Mouse (Mus musculus) thymus, adult 18-20 months (tissue): ENCODE measurements around the gene Pank2.
"Not testable (repeated sequence)": the region's sequence is repeated elsewhere in the genome, so short reads cannot be mapped to it uniquely, and the experiment has no call there.

Experiments
- DNase-seq, 2 experiments: peaks; one replicate each; pipeline ENCODE4 v3.0.0; 2022; ENCODE audit warnings: mixed read lengths in 2 of 2

Pank2 gene

DNA sequence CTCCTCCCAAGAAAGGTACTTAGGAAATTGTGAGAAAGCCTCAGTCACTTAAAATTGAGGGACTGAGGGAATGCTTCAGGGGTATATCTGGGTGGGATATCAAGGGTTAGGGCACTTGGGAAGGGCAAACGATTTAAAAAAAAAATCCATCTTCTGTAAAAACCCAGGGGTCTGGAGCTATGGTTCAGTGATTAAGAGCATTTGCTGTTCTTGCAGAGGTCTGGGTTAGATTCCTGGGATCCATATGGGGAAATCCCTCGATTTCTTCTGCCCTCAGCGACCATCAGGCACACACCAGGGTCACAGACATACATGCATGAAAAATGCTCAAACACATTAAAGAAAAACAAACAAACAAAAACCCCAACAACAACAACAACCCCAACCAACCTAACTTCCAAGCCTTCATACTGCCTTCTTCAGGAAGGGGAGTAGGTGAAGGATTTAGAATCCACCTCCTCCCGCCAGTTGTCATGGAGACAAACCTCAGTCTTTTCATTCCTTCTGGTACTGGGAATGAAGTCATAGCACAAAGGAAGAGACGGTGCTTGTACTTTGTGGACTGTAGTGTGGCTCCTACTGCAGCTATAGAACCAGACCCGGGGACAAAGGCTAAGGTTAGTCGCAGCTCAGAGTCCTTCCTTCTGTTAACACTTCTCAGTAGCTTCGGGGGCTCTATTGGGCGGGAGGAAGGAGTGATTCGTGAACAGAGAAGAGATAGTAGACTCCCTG lies 648 bp upstream of the Pank2 start:
- no peak for DNase-seq

DNA sequence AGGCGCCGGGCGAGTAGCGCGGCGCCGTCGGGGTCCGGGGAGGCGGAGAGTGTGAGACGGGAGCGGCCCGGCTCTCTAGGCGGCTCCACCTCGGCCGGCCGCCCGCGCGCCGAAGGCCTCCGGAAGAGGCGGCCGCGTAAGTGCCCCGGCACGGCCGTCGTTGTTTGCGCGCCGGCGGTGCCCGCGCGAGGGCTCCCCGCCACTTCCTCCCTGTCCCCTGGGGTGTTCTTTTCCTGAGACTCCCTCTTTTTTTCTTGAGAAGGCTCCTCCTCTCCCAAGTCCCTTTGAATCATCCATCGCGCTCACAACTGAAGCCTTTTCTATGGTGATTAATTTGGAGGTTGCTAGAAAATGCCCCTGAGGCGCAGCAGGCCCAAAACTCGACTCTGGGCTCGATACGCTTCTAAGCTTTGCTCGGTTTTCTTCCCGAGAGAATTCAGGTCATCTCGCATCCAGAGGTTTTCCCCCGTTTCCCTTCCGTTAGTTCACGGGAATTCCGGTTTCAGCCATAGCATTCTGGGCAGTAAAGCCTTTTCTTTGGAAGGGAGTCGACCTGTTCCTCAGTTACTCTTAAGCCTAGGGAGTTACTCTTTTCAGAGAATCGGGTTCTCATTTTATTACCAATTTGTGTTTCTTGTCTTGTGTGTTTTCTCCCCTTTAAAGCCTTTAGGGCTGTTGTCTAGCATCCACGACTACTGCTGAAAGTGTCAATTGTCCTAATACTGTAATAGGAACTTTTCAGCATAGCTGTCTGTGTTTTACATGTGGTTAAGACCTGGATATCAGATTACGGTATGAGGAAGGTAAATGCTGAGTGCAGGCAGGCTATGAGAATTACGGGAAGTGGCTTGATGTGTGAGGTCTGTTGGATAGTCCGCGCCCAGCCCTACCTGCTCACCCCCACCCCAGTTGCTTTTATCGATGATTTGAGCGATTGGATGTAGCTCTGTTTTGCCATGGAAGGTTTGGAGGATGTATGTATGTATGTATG lies 680 bp downstream of the Pank2 start:
- peak in 1 of 2 experiments; percentile 59 for DNase-seq

DNA sequence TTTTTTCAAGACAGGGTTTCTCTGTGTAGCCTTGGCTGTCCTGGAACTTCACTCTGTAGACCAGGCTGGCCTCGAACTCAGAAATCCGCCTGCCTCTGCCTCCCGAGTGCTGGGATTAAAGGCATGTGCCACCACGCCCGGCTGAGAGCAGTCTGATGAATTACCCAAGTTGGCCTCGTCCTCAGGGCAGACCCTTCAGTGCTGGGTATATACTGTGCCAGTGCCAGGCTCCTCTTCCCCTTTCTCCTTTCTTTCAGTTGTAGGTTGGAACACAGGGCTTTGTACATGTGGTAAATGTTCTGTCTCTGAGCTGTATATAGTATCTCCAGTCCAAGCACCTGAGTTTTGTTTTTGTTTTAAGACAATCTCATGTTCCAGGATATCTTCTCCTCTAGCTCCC lies 1.7 kb downstream of the Pank2 start:
- DNase-seq: no peak

DNA sequence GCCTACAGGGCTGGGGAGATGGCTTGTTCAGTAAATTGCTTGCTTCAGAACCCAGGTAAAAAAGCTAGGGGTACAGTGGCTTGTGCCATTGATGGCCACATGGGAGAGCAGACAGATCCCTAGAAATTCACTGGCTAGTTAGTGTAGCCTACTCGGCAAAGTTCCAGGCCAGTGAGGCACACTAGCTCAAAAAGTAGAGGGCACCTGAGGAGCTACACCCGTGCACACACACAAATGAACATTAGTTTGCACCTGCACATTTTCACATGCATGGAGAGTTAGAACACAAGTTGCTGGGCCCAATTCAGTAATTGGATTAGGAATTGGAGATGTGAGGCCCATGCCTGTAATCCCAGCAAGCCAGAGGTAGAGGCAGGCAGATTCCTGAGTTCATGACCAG lies 2.8 kb downstream of the Pank2 start:
- DNase-seq: no peak

DNA sequence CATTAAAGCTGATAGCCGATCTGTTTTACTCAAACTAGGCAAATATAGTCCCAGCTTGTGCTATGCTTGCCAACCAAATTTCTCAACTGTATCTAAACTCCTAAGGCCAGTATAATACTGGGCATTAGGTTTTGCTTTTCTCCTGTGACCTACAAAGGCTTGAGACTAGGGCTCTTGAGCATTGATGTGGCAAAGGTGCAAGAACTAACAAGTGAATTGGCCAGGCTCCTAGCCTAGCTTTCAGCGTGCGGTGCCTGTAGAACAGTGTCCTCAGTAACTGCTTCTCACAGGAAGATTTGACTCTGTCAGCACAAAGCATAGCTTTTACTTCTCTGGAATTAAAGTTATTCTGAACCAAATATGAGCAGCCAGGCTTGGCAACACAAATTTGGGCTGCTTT lies 13.2 kb downstream of the Pank2 start:
- DNase-seq: no peak

DNA sequence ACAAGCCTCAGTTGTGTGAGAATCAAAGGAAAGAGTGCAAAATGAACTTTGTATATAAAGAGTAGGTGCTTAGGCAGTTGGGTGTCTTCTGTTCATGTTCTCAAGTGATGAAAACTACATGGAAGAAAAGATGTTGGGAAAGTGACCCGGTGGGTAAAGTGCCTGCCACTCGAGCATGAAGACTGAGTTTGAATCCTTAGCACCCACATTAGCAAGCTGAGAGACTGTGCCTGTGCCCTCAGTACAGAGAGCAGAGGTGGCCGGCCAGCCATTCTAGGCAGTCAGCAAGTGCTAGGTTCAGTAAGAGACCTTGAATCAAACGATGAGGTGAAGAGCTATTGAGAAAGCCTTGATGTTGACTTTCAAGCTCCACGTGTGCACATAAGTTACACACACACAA lies 14.4 kb downstream of the Pank2 start:
- DNase-seq: no peak

DNA sequence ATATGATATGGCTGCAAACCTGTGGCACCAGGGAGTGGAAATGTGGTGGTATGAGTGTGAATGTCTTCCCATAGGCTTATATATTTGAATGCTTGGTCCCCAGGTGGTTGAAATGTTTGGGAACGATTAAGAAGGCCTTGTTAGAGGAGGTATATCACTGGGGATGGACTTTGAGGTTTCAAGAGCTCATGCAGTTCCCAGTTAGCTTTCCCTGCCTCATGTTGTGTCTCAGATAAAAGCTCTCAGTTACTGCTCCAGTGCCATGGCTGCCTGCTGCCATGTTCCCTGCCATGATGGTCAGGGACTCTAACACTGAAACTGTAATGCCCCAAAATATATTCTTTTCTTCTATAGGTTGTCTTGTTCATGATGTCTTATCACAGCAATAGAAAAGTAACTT lies 19.3 kb downstream of the Pank2 start:
- DNase-seq: no peak

DNA sequence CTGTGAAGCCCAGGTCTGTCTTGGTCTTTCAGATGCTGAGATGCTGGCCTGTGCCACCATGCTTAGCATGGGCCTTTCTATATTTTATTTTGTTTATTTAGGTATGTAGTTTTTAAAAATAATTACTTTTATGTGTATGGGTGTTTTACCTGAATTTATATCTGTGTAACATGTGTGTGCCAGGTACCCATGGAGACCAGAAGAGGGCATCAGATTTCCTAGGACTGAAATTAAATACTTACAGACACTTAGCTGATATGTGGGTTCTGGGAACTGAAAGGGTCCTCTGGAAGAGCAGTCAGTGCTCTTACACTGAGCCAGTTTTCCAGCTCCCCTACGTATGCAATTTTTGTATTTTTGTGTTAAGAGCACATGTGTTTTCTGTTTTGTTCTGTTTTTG lies 24.0 kb downstream of the Pank2 start:
- DNase-seq: no peak

DNA sequence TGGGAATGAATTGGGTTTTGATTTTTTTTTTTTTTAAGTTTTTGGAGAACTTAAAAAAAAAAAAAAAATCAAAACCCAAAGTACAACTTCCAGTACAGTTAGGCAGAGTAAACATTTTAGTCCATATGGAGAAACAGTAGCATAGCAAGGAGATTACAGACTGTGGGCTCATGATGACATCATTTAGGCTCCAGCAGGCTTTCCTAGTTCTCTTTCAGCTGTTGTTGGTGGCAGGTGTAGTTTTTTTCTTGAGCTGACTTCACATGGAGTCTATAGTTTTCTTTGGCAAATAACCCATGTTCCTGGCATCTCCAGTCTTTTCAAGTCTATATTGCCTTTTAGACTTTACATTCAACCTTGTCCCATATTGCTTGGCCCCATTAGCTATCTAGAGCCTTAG lies 28.4 kb downstream of the Pank2 start:
- DNase-seq: no peak

DNA sequence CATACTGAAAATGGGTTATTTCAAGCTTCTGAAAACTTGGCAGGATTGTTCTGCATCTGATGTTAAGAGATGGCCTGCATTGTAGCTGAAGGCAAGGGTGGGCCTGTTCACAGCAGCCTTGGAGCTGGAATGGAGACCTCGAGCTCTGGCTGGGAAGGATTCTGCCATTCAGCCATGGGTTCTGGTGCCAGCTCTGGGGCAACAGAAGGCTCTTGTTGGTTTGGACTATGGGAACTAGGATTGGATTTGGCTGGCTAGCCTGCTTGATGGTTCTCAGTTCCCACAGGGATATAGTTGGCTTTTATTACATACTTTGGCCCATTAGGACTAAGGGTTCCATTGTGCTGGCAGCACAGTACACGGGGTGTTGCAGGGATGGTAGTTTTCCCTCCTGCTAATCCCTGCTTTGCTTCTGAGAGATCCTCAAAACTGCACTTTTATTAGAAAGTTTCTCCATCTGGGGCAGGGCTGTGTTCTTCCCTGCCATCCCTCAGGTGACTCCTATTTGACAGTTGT lies 34.5 kb downstream of the Pank2 start:
- no peak for DNase-seq

DNA sequence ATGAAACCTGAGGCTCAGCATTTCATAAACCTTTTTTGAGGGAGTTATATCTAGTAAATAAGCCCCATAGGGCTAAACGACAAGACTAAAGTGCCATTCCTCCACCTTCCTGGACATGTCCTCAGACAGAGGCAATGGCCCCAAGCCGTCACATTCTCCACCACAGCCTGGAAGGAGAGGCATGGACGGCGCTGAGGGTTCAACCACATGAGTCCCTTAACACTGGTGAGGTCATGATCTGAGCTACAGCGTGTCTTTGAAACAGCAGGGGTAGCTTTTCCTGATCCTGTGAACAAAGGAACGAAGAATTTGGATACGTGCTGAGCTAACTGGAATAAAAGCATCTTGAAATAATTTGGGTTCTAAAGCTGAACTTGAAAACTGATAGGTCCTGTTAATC lies 36.4 kb downstream of the Pank2 start:
- not testable (repeated sequence) for DNase-seq

DNA sequence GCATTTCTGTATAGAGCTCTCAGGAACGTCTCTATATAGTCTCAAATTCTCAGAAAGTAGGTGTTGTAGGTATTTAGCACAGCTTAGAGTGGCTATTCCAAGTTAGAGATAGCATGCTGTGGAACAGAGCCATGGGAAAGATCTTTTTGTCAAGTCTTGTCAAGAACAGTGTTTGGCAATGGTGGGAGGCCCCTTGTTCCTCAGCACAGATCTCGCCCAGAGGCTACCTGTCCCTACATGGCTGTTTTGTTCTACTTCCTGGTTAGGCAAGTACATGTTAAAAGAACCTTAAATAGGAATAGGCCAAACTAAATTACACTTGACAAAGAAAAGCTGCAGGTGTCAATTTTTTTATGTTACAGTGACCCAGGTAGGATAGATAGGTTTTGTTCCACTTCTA lies 38.2 kb downstream of the Pank2 start:
- no peak for DNase-seq

DNA sequence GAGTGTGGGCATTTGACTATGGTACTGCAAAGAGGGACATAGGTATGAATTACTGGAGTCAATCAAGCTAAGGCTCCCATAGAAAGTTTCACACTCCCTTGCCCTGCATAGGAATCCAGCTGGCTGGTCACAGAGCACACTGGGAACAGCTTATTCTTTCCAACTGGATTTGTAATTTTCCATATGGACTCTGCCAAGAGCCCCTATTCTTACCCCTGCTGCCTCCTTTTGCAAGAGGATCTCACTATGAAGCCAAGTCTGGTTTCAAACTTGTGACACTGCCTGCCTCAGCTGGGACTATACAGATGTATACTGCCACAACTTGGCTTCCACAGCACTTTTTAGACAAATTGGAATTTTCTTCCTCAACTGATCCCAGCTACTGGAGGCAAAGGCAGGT lies 39.3 kb downstream of the Pank2 start:
- DNase-seq: no peak

DNA sequence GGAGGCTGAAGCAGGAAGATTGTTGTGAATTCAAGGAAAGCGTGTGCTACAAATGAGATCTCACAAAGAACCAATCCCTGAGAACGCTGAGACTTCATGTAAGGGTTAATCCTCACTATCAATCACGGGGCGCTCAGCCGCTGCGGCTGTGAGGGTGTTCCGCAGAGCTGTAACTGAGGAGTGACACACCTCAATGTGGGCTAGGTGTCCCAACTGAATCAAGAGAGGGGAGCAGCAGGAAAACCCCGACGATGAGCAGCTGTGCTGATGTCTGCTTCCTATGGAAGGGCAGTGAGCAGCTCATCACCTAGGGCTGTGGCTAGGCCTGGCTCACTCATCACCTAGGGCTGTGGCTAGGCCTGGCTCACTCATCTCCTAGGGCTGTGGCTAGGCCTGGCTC lies 42.2 kb downstream of the Pank2 start:
- DNase-seq: no peak

DNA sequence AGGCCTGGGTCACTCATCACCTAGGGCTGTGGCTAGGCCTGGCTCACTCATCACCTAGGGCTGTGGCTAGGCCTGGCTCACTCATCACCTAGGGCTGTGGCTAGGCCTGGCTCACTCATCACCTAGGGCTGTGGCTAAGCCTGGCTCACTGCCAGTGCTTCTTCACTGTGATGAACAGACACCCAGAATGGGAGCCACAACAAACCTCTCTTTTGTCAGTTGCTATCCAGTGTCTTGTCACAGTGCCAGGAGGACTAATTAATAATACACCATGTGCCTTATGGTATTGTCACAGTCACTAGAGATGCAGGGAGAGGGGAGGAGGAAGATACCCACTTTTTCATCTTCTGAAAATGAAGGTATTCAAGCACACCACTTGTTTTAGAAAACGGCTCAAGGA lies 42.9 kb downstream of the Pank2 start:
- not testable (repeated sequence) for DNase-seq

DNA sequence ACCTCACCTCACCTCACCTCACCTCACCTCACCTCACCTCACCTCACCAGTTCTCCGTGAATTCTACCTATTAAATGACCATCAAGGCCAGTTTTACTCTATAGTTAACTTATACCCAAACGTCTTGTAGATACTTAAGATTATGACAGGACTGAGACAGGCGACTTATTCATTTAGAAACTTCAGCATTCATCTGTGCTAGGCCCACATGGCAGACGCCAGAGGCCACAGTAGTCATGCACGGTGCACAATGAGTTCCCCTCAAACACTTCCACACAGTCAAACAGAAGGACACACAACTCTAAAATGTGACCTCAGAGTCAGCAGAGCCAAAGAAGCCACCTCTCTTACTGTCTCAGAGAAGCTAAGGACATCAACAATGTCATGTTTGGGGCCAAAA lies 45.1 kb downstream of the Pank2 start:
- no peak for DNase-seq

DNA sequence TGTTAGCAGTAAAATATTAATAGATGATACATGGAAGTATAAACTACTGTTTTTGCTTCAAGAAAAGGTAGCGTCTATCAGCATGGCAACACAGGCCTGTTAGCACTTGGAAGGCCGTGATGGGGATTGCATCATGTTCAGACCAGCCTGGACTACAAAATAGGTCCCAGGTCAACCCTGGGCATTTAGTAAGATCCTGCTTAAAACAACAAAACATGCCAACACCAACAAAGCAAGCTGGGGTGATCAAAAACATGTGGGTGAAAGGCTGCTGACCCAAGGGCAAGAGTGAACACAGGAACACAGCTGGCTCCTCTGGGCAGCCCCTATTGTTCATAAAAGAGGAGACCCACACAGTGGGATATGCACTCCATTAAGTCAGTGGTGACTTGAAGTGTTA lies 45.5 kb downstream of the Pank2 start:
- DNase-seq: no peak

DNA sequence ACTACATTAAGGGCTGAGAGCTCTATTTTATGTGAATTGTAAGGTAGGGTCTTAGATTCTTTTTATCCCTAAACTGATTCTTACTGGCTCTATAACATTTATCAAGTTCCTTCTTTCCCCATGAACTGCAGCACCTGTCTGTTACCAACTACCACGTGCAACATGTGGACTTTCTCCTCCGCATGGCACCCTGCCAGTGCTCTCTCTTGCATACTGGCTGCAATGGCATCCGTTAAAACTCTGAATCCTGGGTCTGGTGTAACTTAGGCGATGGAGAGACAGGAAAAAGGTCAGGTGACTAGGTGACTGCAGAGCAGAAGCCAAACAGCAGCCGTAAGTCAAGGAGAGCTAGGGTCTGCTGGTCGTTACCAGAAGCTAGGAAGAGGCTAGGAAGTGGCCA lies 47.0 kb downstream of the Pank2 start:
- DNase-seq: no peak

DNA sequence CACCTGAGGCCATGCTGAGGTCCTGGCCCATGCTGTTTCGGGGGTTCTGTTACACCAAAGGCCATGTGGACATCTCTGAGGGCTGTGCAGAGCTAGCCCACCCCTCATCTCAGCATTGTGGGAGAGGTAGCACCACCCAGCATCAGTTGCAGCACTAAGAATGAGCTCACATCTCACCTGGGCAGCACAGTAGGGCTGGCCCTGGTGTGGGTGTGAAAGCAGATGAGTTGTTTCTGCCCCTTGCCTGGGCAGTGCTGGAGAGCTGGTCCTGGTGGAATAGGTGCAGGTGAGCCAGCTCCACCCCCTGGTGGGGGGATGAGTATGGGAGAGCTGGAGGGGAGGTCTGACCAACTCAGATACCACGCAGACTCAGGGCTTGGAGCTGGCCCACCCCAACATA lies 53.9 kb downstream of the Pank2 start:
- DNase-seq: no peak

DNA sequence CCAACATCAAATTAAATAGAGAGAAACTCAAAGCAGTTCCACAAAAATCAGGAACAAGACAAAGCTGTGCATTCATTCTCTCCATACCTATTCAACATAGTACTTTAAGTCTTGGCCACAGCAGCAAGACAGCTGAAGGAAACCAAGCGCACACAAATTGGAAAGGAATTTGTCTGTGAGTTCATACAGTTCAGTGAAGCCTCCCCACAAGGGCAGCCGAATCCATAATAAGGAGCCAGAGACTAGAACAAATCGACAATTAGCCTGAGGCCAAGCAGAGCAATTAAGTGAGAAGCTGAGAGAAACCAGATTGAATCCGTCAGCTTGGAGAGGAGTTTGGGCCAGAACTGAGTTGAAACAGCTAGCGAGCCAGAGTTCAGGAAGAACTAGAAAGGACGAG lies 57.1 kb downstream of the Pank2 start:
- DNase-seq: no peak

DNA sequence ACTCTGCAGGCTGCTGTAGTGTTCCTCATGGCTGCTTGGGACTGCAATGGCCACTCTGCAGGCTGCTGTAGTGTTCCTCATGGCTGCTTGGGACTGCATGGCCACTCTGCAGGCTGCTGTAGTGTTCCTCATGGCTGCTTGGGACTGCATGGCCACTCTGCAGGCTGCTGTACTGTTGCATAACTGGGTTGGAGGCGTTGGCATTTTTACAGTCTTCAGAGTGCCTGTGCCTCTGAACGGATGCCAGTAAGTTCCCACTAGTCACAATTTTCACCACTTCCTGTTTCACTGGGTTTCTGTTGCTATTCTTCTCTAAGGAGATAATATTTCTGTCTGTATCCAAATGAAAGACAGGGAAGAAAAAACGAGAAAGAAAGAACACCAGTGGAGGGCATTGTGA lies 58.9 kb downstream of the Pank2 start:
- DNase-seq: peak in 1 of 2 experiments; percentile 25

DNA sequence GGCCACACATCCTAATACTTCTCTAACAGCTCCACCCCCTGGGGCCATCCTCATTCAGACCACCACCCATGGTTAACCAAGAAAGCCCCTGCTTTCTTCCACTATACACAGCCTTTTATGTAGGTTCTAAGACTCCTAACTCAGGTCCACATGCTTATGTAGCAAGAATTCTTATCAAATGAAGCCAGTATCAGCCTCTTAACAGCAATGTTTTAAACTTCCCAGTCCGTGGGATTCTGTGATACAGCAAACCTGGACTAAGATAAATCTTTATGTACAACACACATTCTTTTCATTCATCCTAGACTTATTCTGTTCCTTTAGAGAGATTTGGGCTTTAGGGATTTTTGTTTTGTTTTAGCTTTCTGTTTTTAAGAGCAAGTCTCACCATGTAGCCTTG lies 61.4 kb downstream of the Pank2 start:
- no peak for DNase-seq

DNA sequence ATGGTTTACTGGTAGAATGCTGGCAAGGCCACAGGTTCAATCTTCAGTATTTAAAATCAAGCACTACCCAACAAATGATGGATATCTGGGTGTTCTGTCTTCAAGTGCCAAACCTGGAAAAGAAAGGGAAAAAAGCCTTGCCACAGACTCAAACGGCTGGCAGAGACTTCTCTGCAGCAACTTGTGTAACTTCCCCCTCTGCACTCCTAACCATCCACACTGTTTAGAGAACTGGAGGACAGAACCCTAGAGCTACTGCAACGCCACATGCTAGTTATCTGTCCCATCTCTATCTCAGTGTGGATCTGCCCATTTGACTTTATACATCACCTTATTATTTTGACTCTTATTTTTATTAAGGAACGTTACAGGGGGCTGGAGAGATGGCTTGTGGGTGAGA lies 63.7 kb downstream of the Pank2 start:
- no peak for DNase-seq

DNA sequence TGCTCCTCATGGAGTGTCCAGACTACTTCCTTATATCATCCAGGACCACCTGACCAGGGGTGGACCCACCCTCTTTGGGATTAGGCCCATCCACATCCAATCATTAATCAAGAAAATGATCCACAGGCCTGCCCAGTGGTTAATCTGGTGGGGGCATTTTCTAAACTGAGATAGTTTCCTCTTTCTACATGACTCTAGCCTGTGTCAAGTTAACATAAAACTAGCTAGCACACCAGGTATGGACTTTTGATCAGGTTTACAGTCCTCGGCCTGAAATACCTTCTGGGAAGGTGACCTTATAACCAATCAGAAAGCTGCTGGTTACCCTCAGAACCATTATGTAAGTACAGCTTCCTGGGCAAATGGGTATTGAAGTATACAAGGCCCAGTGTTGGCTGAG lies 66.7 kb downstream of the Pank2 start:
- no peak for DNase-seq
